Mouse (Mus musculus) right cerebral cortex, postnatal 4 days (tissue): ENCODE measurements around the gene Podnl1.

Experiments used
- DNase-seq: peaks from one replicate; pipeline ENCODE4 v3.0.0-alpha.2; 2022

Gene Podnl1

GRCm38 (mm10) chr8:84127202-84127901 lies 1.6 kb downstream of the Podnl1 start:
- no peak for DNase-seq

DNA sequence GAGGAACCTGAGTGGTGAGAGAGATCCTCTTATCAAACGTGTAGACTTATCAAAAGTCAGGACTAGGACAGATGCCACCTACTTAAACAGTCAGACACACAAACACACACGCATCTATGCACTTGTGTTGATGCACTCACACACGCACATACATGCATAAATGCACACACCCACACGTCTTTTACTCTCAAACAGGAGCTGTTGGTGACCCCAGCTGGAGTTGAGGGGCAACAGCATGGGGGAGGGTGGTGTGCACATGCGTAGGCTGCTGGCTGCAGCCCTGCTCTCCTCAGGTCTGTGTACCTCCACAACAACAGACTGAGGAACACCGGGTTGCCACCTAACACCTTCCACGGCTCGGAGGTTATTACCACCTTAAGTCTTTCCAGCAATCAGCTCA lies 2.5 kb downstream of the Podnl1 start:
- no peak for DNase-seq

DNA sequence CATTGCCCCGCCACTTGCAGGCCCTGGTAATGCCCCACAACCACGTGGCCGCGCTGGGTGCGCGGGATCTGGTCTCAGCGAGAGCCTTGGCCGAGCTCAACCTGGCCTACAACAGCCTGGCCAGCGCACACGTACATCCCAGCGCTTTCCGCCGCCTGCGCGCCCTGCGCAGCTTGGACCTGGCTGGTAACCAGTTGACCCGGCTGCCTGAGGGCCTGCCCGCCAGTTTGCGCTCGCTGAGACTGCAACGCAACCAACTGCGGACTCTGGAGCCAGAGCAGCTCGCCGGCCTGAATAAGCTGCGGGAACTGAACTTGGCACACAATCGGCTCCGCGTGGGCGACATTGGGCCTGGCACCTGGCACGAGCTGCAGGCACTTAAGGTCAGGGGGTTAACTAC lies 5.0 kb downstream of the Podnl1 start:
- no peak for DNase-seq

GRCm38 (mm10) chr8:84132225-84132624 lies 6.4 kb downstream of the Podnl1 start:
- no peak for DNase-seq

- DNase-seq, result no peak
Measured at GRCm38 (mm10) chr8:84137848-84138247, 12.1 kb downstream of the Podnl1 start.

DNA sequence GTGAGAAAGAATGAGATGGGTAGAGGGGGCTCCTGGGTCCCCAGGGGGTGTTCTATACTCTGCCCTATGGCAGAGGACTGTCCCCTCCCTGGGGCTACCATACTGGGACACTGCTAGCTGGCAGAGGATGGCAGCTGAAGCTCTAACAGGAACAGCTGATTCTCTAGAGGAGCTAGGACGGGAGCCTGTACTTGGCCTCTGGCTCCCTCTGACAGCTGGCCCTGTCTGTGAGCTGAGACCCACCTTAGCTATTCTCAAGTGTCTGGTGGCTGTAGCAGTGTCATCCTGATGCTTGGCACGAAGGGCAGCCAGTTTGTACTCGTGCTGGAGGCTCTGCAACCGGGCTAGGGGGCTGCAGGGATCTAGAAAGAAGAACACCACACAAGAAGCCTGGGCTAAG lies 15.0 kb downstream of the Podnl1 start:
- no peak for DNase-seq

DNA sequence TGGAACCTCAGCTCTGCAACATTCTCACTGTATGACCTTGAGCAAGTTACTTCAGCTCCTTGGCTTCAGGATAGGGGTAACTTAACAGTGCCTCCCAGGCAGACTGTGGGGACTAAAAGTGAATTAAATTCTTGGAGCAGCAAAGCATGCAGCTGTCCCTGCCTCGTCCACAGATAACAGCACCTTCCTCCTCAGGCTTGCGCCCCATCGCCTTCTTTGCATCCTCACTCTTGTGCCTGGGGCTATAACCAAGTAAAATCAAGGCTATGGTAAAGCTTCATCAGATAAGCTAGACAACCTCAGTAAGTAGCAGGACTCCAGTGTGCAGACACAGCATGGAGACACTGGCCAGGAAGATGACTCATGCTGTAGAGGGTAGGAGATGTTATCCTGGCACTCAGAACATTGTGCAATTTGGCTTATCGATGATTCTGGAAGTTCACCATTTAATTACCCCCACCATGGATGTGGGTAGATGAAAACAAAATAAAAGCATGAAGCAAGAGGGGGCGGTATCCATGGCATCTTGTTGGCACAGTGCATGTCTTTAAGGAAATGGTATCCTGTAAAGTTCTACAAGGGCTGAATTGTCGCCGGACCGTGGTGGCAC lies 19.0 kb downstream of the Podnl1 start:
- DNase-seq, result no peak

DNA sequence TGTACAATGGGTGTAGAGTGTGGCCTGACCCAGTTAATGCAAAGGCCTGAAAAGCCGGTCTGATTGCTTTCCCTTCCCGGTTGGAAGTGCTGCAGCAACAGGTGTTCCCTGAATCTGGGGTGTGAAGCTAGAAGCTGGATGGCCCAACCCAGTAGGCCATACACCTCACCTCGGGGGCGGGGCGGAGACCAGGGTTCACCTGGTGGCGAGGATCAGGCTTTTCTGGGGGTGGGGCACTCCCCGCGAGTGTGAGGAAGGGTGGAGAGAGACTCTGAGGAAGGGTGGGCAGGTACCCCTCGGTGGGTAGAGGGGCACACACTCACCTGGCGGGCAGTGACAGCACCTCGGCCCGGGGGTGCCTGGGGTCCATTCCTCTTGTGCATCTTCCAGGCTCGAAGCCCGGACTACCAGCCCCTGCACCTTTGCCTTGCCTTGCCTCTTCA lies 21.6 kb downstream of the Podnl1 start:
- DNase-seq, result no peak

DNA sequence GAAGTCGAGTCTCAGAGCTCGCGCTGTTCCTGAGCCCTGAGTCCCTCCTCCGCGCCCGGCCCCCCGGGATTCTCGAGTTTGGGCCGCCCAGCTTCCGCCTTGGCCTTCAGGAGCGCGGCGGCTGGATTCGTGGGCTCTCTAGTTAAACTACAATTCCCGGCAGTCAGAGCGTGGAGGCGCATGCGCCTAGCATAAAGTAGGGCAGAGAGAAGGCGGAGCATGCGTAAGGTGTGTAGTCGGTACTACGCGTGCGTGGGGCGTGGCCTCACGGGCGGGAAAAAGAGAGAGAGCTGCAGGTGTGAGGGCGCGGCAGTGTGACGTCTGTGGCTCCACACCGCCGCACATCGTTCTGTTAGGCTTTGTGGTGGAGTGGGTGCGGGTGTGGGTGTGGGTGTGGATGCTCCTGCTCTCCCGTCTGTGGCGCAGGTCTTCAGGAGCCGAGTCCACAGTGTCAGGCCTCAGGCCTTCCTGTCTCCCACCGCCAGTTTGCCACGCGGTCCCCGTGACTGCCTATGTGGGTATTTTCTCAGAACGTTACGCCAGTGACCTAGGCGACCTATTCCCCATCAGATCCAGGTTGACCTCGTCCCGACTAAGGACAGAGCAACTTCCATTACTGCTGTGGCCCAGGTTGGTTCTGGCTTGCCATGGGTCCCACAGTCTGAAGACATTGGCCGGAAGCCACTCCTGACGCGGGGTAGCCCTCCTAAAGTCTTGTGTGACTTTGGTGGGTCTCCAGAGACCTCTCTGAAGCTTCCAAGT lies 22.2 kb downstream of the Podnl1 start, which contains the start of the genes Cc2d1a and 4930432K21Rik:
Gene Cc2d1a (minus strand): TSS at position 168 of the 762 bp plus-strand sequence.
Gene 4930432K21Rik (plus strand): TSS at position 257 of the 762 bp plus-strand sequence.
- DNase-seq, result peak; percentile 89

GRCm38 (mm10) chr8:84148531-84148850 lies 22.7 kb downstream of the Podnl1 start:
- no peak for DNase-seq

DNA sequence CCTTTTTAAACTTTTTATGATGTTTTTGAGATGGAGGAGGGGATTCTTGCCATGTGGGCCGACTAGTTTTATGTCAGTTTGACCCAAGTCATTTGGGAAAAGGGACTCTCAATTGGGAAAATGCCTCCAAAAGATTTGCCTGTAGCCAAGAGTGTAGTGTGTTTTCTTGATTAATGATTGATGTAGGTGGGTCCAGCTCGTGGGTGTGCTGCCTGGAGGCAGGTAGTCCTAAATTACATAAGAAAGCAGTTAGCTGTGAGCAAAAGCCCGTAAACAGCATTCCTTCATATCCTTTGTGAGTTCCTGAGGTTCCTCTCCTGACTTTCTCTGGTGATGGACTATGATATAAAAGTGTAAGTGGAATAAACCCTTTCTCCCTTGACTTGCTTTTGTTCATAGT lies 23.4 kb downstream of the Podnl1 start:
- no peak for DNase-seq

- DNase-seq, result no peak
Measured at GRCm38 (mm10) chr8:84157620-84158019, 31.8 kb downstream of the Podnl1 start.

- no peak for DNase-seq
Measured at GRCm38 (mm10) chr8:84167696-84168095, 41.9 kb downstream of the Podnl1 start.

GRCm38 (mm10) chr8:84170096-84170495 lies 44.3 kb downstream of the Podnl1 start:
- no peak for DNase-seq

- no peak for DNase-seq
Measured at GRCm38 (mm10) chr8:84173861-84174260, 48.1 kb downstream of the Podnl1 start.

GRCm38 (mm10) chr8:84176560-84176959 lies 50.8 kb downstream of the Podnl1 start:
- no peak for DNase-seq

DNA sequence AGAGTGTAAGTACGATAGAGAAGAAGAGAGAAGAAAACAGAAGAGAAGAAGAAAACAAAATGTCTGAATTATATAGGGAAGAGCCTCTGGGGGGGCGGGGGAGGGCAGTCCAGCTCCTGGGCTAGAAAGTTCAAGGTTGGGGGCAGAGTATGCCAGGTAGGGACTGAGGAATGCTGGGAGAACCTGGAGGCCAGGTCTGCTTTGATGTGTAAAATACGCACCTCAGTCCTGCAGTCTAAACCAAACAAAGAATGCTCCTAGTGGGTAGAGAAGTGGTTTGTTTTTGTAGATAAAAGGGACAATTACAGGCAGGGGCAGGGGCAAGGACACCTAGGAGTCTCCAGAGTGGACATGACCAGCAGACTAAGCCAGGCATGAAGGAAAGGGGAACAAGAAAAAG lies 51.6 kb downstream of the Podnl1 start:
- DNase-seq, result no peak

- no peak for DNase-seq
Measured at GRCm38 (mm10) chr8:84178592-84178991, 52.8 kb downstream of the Podnl1 start.

DNA sequence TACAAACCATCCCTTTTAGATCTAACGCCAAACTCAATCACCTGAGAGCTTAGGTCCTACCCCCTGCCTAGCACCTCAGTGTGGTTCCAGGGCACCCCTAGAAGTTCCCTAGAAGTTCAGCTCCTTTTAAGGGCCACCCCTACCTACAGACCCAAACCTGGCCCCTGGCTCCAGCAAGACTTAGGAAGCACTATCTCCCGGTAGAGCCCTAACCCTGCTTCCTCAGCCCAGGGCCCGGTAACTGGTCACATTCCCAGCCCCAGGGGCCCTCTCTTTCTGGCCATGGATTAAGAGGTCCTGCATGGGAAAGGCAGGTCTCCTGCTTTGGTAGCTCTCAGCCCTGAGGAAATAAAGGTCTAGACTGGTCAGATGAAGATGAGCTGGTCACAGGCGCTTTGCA lies 54.2 kb downstream of the Podnl1 start:
- no peak for DNase-seq

DNA sequence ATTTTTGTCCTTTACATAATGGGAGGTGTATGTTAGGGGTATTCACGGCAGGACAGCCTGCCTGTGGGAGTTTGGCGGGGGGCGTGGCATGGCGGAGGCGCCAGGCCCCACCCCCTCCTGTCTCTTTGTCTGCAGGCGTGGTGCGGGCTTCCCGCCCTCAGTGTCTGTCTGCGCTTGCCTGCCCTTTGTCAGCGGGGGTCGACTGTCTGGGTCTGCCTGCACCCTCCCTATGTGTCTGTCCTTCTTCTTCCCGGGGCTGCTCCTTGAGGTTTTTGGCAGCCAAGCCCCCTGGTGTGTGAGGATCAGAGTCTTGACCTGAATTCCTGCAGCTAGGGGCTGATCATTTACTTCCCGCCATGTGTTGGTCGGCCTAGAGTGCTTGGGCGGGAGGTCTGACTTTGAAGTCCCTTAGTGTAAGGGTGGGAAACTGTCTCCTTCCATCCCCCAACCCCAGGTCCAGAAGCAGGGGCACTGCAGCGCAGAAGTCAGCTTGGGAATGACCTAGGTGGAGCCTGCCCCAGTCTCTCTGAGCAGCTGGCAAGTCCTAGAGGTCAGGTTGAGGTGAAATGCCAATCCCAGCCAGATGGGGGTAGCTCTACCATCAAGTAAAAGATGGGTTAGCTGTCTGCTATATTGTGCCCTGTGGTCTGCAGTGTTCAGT lies 54.9 kb downstream of the Podnl1 start:
- peak; percentile 53 for DNase-seq
